9 mouse cellular contexts compared by ENCODE assay signal in genomic region chr5:36575227-36575626, GRCm38 (mm10). TPM values are rescaled to one million over a fixed set of nuclear protein-coding genes. Genes with fewer than 3 reads are reported as not detected.
DNase-seq lines count a peak whose midpoint lies in the region; ATAC-seq lines count a peak whose summit lies in the region.
"Had no signal": no experiment of that assay in that cellular context is flagged by ENCODE, and none has a peak within 500 bp of the region (broad histone marks: within the 10 kb centered on the region; RNA-seq: fewer than 3 reads in every experiment).

No protein-coding gene starts in this region.

- 69% methylated on average over 3 of the region's 3 CpGs for WGBS in limb, embryonic 15.5 days
- WGBS in limb, embryonic 10.5 days, result 88% methylated on average over 3 of the region's 3 CpGs
- 70% methylated on average over 3 of the region's 3 CpGs for WGBS in forebrain, embryonic 15.5 days
- WGBS in hindbrain, embryonic 13.5 days, result 92% methylated on average over 3 of the region's 3 CpGs

- peak overlapping the region; percentile 43; the same call in 1 of the 2 replicates for H3K27ac ChIP-seq in limb, embryonic 15.5 days
- no peak overlapping the region; the same call in 1 of the 2 replicates for H3K27ac ChIP-seq in limb, embryonic 10.5 days
- no peak overlapping the region for H3K27ac ChIP-seq in forebrain, embryonic 15.5 days (replicated peaks)
- no peak overlapping the region for H3K27ac ChIP-seq in hindbrain, embryonic 13.5 days
- H3K27ac ChIP-seq: forebrain, embryonic 13.5 days had no signal

- H3K27me3 ChIP-seq in limb, embryonic 15.5 days, result no peaks in the 10 kb centered on the region
- no peaks in the 10 kb centered on the region for H3K27me3 ChIP-seq in limb, embryonic 10.5 days (ENCODE audit: low read depth, poor library complexity, severe bottlenecking)
- H3K27me3 ChIP-seq in forebrain, embryonic 15.5 days, result no peaks in the 10 kb centered on the region
- 0 out of 2 replicates have a peak, but pooled peaks cover 5% of the 10 kb centered on the region for H3K27me3 ChIP-seq in hindbrain, embryonic 13.5 days
- H3K27me3 ChIP-seq: forebrain, embryonic 13.5 days had no signal

- H3K4me2 ChIP-seq in limb, embryonic 15.5 days, result no peak overlapping the region
- no peak overlapping the region for H3K4me2 ChIP-seq in forebrain, embryonic 15.5 days (replicated peaks)
- H3K4me2 ChIP-seq in hindbrain, embryonic 13.5 days, result no peak overlapping the region
- H3K4me2 ChIP-seq: forebrain, embryonic 13.5 days had no signal

- H3K9me3 ChIP-seq in limb, embryonic 15.5 days, result no peaks in the 10 kb centered on the region
- H3K9me3 ChIP-seq in limb, embryonic 10.5 days (replicated peaks), result no peaks in the 10 kb centered on the region
- no peaks in the 10 kb centered on the region for H3K9me3 ChIP-seq in forebrain, embryonic 15.5 days
- no peaks in the 10 kb centered on the region for H3K9me3 ChIP-seq in hindbrain, embryonic 13.5 days
- H3K9me3 ChIP-seq: forebrain, embryonic 13.5 days had no signal

- no peak for DNase-seq in limb, embryonic 10.5 days (ENCODE audit: low spot score)
- DNase-seq in brain, adult 2 months (ENCODE audit: low read depth, low spot score), result peak; percentile 64
- DNase-seq in kidney, adult 18-20 months, result peak; percentile 88
- DNase-seq in urinary bladder, postnatal 10 days (ENCODE audit: low spot score), result no peak

- H3K36me3 ChIP-seq in limb, embryonic 15.5 days, result peaks cover 12% of the 10 kb centered on the region
- peaks cover 10% of the 10 kb centered on the region for H3K36me3 ChIP-seq in limb, embryonic 10.5 days
- peaks cover 3% of the 10 kb centered on the region; the same call in 1 of the 2 replicates for H3K36me3 ChIP-seq in forebrain, embryonic 15.5 days
- peaks cover 13% of the 10 kb centered on the region for H3K36me3 ChIP-seq in hindbrain, embryonic 13.5 days

- no peak for ATAC-seq in limb, embryonic 15.5 days (ENCODE audit: insufficient number of reproducible peaks, low FRiP score, low TSS enrichment, low read depth)
- 0 out of 2 replicates have a peak, but pooled peaks have one; percentile 10 for ATAC-seq in monocyte, adult 5-6 weeks (replicated peaks; ENCODE audit: insufficient number of reproducible peaks, low FRiP score, low TSS enrichment, poor library complexity, severe bottlenecking)
- ATAC-seq in forebrain, embryonic 15.5 days (replicated peaks), result no peak
- no peak for ATAC-seq in hindbrain, embryonic 13.5 days (ENCODE audit: low FRiP score)
- ATAC-seq: forebrain, embryonic 13.5 days had no signal

- no peak overlapping the region for H3K4me3 ChIP-seq in limb, embryonic 15.5 days
- H3K4me3 ChIP-seq in limb, embryonic 10.5 days, result no peak overlapping the region
- H3K4me3 ChIP-seq in forebrain, embryonic 15.5 days, result no peak overlapping the region
- H3K4me3 ChIP-seq in hindbrain, embryonic 13.5 days, result no peak overlapping the region
- H3K4me3 ChIP-seq: forebrain, embryonic 13.5 days had no signal

- H3K4me1 ChIP-seq in limb, embryonic 15.5 days, result peaks cover 22% of the 10 kb centered on the region
- peaks cover 25% of the 10 kb centered on the region for H3K4me1 ChIP-seq in limb, embryonic 10.5 days
- H3K4me1 ChIP-seq in forebrain, embryonic 15.5 days, result peaks cover 4% of the 10 kb centered on the region; the same call in 1 of the 2 replicates
- peaks cover 5% of the 10 kb centered on the region; the same call in 1 of the 2 replicates for H3K4me1 ChIP-seq in hindbrain, embryonic 13.5 days (replicated peaks)

- no peak overlapping the region for H3K9ac ChIP-seq in limb, embryonic 15.5 days
- H3K9ac ChIP-seq in forebrain, embryonic 15.5 days (replicated peaks), result no peak overlapping the region
- no peak overlapping the region for H3K9ac ChIP-seq in hindbrain, embryonic 13.5 days
- H3K9ac ChIP-seq: forebrain, embryonic 13.5 days had no signal

RNA-seq across cellular contexts. Expression of gene Tbc1d14, which starts 17.8 kb away (rescaled TPM):
- 38.2 and 40.1 TPM in 2 replicates for polyA plus RNA-seq in limb, embryonic 15.5 days (2015; fragmentation: Nextera tagmentation; extraction: Ambion mirVana)
- polyA plus RNA-seq in limb, embryonic 10.5 days (2016; fragmentation: Nextera tagmentation; extraction: Ambion mirVana), result 32.0 and 38.2 TPM in 2 replicates
- total RNA-seq in monocyte, adult 5-6 weeks (2017), result 13.0 to 38.8 TPM (median 18.7 TPM) in 3 replicates
- 101 and 104 TPM in 2 replicates for polyA plus RNA-seq in forebrain, embryonic 15.5 days (2015; fragmentation: Nextera tagmentation; extraction: Ambion mirVana)
- 68.1 and 70.1 TPM in 2 replicates for polyA plus RNA-seq in hindbrain, embryonic 13.5 days (2015; fragmentation: Nextera tagmentation; extraction: Ambion mirVana)

Comparison
In these comparisons a context has a peak if more than half of its experiments do, and no peak if none do; other contexts are left out.
1. DNase-seq: peak in brain, adult 2 months (single experiment) and kidney, adult 18-20 months (single experiment); none in limb, embryonic 10.5 days (single experiment) and urinary bladder, postnatal 10 days (single experiment).